ENCODE assay signal across 11 mouse cellular contexts in genomic region chr15:78874989-78875388, GRCm38 (mm10). TPM values are rescaled to one million over a fixed set of nuclear protein-coding genes. Genes with fewer than 3 reads are reported as not detected.
DNase-seq lines count a peak whose midpoint lies in the region; ATAC-seq and TF ChIP-seq lines count a peak whose summit lies in the region.
"Had no signal": no experiment of that assay in that cellular context is flagged by ENCODE, and none has a peak within 500 bp of the region (broad histone marks: within the 10 kb centered on the region; RNA-seq: fewer than 3 reads in every experiment).

No protein-coding gene starts in this region.

- H3K27me3 ChIP-seq in hindbrain, embryonic 10.5 days (ENCODE audit: insufficient read depth, poor library complexity, severe bottlenecking) = no peaks in the 10 kb centered on the region
- H3K27me3 ChIP-seq in hindbrain, embryonic 11.5 days (ENCODE audit: control insufficient read depth, insufficient read depth, low read length) = no peaks in the 10 kb centered on the region
- no peaks in the 10 kb centered on the region for H3K27me3 ChIP-seq in lung, embryonic 16.5 days (ENCODE audit: control insufficient read depth, insufficient read depth, low read depth, low read length)
- H3K27me3 ChIP-seq in hindbrain, embryonic 14.5 days (ENCODE audit: control insufficient read depth, insufficient read depth, low read length) = no peaks in the 10 kb centered on the region

- no peak for TF ChIP-seq CTCF in olfactory bulb, adult 2 months (IDR thresholded peaks at IDR 0.05; ENCODE audit: insufficient read depth, low read depth, low read length)

- TF ChIP-seq POLR2A in olfactory bulb, adult 2 months (IDR thresholded peaks at IDR 0.05; ENCODE audit: insufficient read depth, low read depth, low read length) = no peak

- H3K4me1 ChIP-seq in hindbrain, embryonic 10.5 days (replicated peaks) = peaks cover 67% of the 10 kb centered on the region
- H3K4me1 ChIP-seq in hindbrain, embryonic 11.5 days (replicated peaks; ENCODE audit: control insufficient read depth, insufficient read depth, low read length) = no peaks in the 10 kb centered on the region; the same call in 1 of the 2 replicates
- H3K4me1 ChIP-seq in lung, embryonic 16.5 days (replicated peaks; ENCODE audit: control insufficient read depth, insufficient read depth, low read length) = peaks cover 28% of the 10 kb centered on the region
- H3K4me1 ChIP-seq in hindbrain, embryonic 14.5 days (replicated peaks; ENCODE audit: control insufficient read depth, insufficient read depth, low read length) = peaks cover 23% of the 10 kb centered on the region
- peaks cover 33% of the 10 kb centered on the region for H3K4me1 ChIP-seq in olfactory bulb, adult 2 months (ENCODE audit: control insufficient read depth, insufficient read depth, low read length)

- H3K4me3 ChIP-seq in hindbrain, embryonic 10.5 days = no peak overlapping the region
- H3K4me3 ChIP-seq in hindbrain, embryonic 11.5 days (ENCODE audit: low read depth, low read length) = no peak overlapping the region
- no peak overlapping the region for H3K4me3 ChIP-seq in lung, embryonic 16.5 days (ENCODE audit: low read length)
- H3K4me3 ChIP-seq in hindbrain, embryonic 14.5 days (replicated peaks; ENCODE audit: low read length) = no peak overlapping the region
- no peak overlapping the region for H3K4me3 ChIP-seq in olfactory bulb, adult 2 months (ENCODE audit: insufficient read depth, low read depth, low read length)

- H3K9me3 ChIP-seq in hindbrain, embryonic 10.5 days = no peaks in the 10 kb centered on the region
- no peaks in the 10 kb centered on the region for H3K9me3 ChIP-seq in hindbrain, embryonic 11.5 days (ENCODE audit: control insufficient read depth, low read length)
- no peaks in the 10 kb centered on the region for H3K9me3 ChIP-seq in lung, embryonic 16.5 days (ENCODE audit: control insufficient read depth, low read length)
- H3K9me3 ChIP-seq in hindbrain, embryonic 14.5 days (ENCODE audit: control insufficient read depth, low read length) = no peaks in the 10 kb centered on the region

- no peak for DNase-seq in hindbrain, embryonic 10.5 days (ENCODE audit: low spot score)
- DNase-seq in hindbrain, embryonic 11.5 days (ENCODE audit: low spot score) = no peak
- no peak for DNase-seq in lung, postnatal 10 days
- no peak for DNase-seq in hindbrain, embryonic 14.5 days (ENCODE audit: low spot score)
- DNase-seq in right cerebral cortex, postnatal 36 days (ENCODE audit: low spot score in 2 of 2) = no peak
- no peak for DNase-seq in layer of hippocampus, adult 11-12 months (ENCODE audit: low spot score)
- DNase-seq: cerebellum, postnatal 25 days had no signal

- H3K4me2 ChIP-seq in hindbrain, embryonic 11.5 days (replicated peaks; ENCODE audit: low read depth, low read length) = no peak overlapping the region
- no peak overlapping the region for H3K4me2 ChIP-seq in lung, embryonic 16.5 days (ENCODE audit: low read depth, low read length)
- no peak overlapping the region for H3K4me2 ChIP-seq in hindbrain, embryonic 14.5 days (replicated peaks)

- H3K9ac ChIP-seq in hindbrain, embryonic 11.5 days (ENCODE audit: low read depth, low read length) = no peak overlapping the region
- no peak overlapping the region for H3K9ac ChIP-seq in lung, embryonic 16.5 days (ENCODE audit: low read length)
- no peak overlapping the region for H3K9ac ChIP-seq in hindbrain, embryonic 14.5 days
- H3K9ac ChIP-seq: liver, embryonic 14.5 days had no signal

- H3K36me3 ChIP-seq in hindbrain, embryonic 10.5 days = peaks cover 9% of the 10 kb centered on the region
- H3K36me3 ChIP-seq in hindbrain, embryonic 11.5 days (ENCODE audit: control insufficient read depth, insufficient read depth, low read length) = no peaks in the 10 kb centered on the region
- no peaks in the 10 kb centered on the region for H3K36me3 ChIP-seq in lung, embryonic 16.5 days (ENCODE audit: control insufficient read depth, insufficient read depth, low read length)
- 0 out of 2 replicates have a peak, but pooled peaks cover 4% of the 10 kb centered on the region for H3K36me3 ChIP-seq in hindbrain, embryonic 14.5 days (replicated peaks; ENCODE audit: control insufficient read depth, insufficient read depth)

- 82% methylated on average over 8 of the region's 8 CpGs for WGBS in hindbrain, embryonic 10.5 days
- WGBS in hindbrain, embryonic 11.5 days = 82% methylated on average over 8 of the region's 8 CpGs
- 61% methylated on average over 8 of the region's 8 CpGs for WGBS in lung, embryonic 16.5 days
- 77% methylated on average over 8 of the region's 8 CpGs for WGBS in hindbrain, embryonic 14.5 days
- 57% methylated on average over 8 of the region's 8 CpGs for WGBS in olfactory bulb, adult 2 months

- H3K27ac ChIP-seq in hindbrain, embryonic 10.5 days = peak overlapping the region; percentile 99
- no peak overlapping the region for H3K27ac ChIP-seq in hindbrain, embryonic 11.5 days (ENCODE audit: low read depth, low read length)
- H3K27ac ChIP-seq in lung, embryonic 16.5 days (ENCODE audit: low read length) = peak overlapping the region; percentile 99
- peak overlapping the region; percentile 99; the same call in 1 of the 2 replicates for H3K27ac ChIP-seq in hindbrain, embryonic 14.5 days
- peak overlapping the region; percentile 97 for H3K27ac ChIP-seq in olfactory bulb, adult 2 months (ENCODE audit: insufficient read depth, low read depth, low read length)
- H3K27ac ChIP-seq: liver, embryonic 14.5 days had no signal

- no peak for ATAC-seq in hindbrain, embryonic 11.5 days (ENCODE audit: low FRiP score)
- no peak for ATAC-seq in lung, embryonic 16.5 days (ENCODE audit: low read depth)
- ATAC-seq in hindbrain, embryonic 14.5 days (ENCODE audit: low FRiP score) = no peak
- ATAC-seq: inflammation-experienced regulatory T-cells, adult 6 months had no signal

RNA-seq across cellular contexts. Expression of gene Gga1, which starts 2.0 kb away (rescaled TPM):
- polyA plus RNA-seq in hindbrain, embryonic 10.5 days (2016; fragmentation: Nextera tagmentation; extraction: Ambion mirVana) = 51.1 and 60.7 TPM in 2 replicates
- 26.3 and 26.4 TPM in 2 replicates for polyA plus RNA-seq in hindbrain, embryonic 11.5 days (2014; fragmentation: Nextera tagmentation; extraction: Ambion mirVana)
- 58.3 and 63.1 TPM in 2 replicates for polyA plus RNA-seq in lung, embryonic 16.5 days (2015; fragmentation: Nextera tagmentation; extraction: Ambion mirVana)
- polyA plus RNA-seq in hindbrain, embryonic 14.5 days (2014; fragmentation: Nextera tagmentation; extraction: Ambion mirVana) = 40.1 and 43.0 TPM in 2 replicates
- not detected in 2 replicates for polyA plus RNA-seq in olfactory bulb, adult 2 months (2012; ENCODE audit: insufficient read depth, insufficient read length, low replicate concordance, missing spikeins)

RNA-seq across cellular contexts. Expression of gene Lgals2, which starts 19.7 kb away (rescaled TPM):
- not detected in 2 replicates for polyA plus RNA-seq in hindbrain, embryonic 10.5 days (2016; fragmentation: Nextera tagmentation; extraction: Ambion mirVana)
- polyA plus RNA-seq in hindbrain, embryonic 11.5 days (2014; fragmentation: Nextera tagmentation; extraction: Ambion mirVana) = not detected in 2 replicates
- polyA plus RNA-seq in lung, embryonic 16.5 days (2015; fragmentation: Nextera tagmentation; extraction: Ambion mirVana) = 1.0 and 1.2 TPM in 2 replicates
- polyA plus RNA-seq in hindbrain, embryonic 14.5 days (2014; fragmentation: Nextera tagmentation; extraction: Ambion mirVana) = not detected in 2 replicates
- polyA plus RNA-seq in olfactory bulb, adult 2 months (2012; ENCODE audit: insufficient read depth, insufficient read length, low replicate concordance, missing spikeins) = not detected in 2 replicates
- polyA plus RNA-seq: inflammation-experienced regulatory T-cells, adult 6 months had no signal

RNA-seq across cellular contexts. Expression of gene Gm49510, which starts 24.5 kb away (rescaled TPM):
- polyA plus RNA-seq in hindbrain, embryonic 10.5 days (2016; fragmentation: Nextera tagmentation; extraction: Ambion mirVana) = 0.29 and 0.38 TPM in 2 replicates
- polyA plus RNA-seq in hindbrain, embryonic 11.5 days (2014; fragmentation: Nextera tagmentation; extraction: Ambion mirVana) = 0.13 and 0.42 TPM in 2 replicates
- 0.16 and 0.59 TPM in 2 replicates for polyA plus RNA-seq in lung, embryonic 16.5 days (2015; fragmentation: Nextera tagmentation; extraction: Ambion mirVana)
- 0.16 TPM in 1 of 2 replicates, not detected in the other for polyA plus RNA-seq in hindbrain, embryonic 14.5 days (2014; fragmentation: Nextera tagmentation; extraction: Ambion mirVana)
- polyA plus RNA-seq in olfactory bulb, adult 2 months (2012; ENCODE audit: insufficient read depth, insufficient read length, low replicate concordance, missing spikeins) = not detected in 2 replicates
- polyA plus RNA-seq: inflammation-experienced regulatory T-cells, adult 6 months had no signal

RNA-seq across cellular contexts. Expression of gene Sh3bp1, which starts 24.6 kb away (rescaled TPM):
- polyA plus RNA-seq in hindbrain, embryonic 10.5 days (2016; fragmentation: Nextera tagmentation; extraction: Ambion mirVana) = 23.8 and 24.7 TPM in 2 replicates
- 11.8 and 12.4 TPM in 2 replicates for polyA plus RNA-seq in hindbrain, embryonic 11.5 days (2014; fragmentation: Nextera tagmentation; extraction: Ambion mirVana)
- polyA plus RNA-seq in lung, embryonic 16.5 days (2015; fragmentation: Nextera tagmentation; extraction: Ambion mirVana) = 37.3 and 41.8 TPM in 2 replicates
- polyA plus RNA-seq in hindbrain, embryonic 14.5 days (2014; fragmentation: Nextera tagmentation; extraction: Ambion mirVana) = 3.7 and 5.5 TPM in 2 replicates
- polyA plus RNA-seq in olfactory bulb, adult 2 months (2012; ENCODE audit: insufficient read depth, insufficient read length, low replicate concordance, missing spikeins) = not detected in 2 replicates

RNA-seq across cellular contexts. Expression of gene Cdc42ep1, which starts 32.6 kb away (rescaled TPM):
- polyA plus RNA-seq in hindbrain, embryonic 10.5 days (2016; fragmentation: Nextera tagmentation; extraction: Ambion mirVana) = 19.2 and 19.4 TPM in 2 replicates
- 7.8 and 9.1 TPM in 2 replicates for polyA plus RNA-seq in hindbrain, embryonic 11.5 days (2014; fragmentation: Nextera tagmentation; extraction: Ambion mirVana)
- polyA plus RNA-seq in lung, embryonic 16.5 days (2015; fragmentation: Nextera tagmentation; extraction: Ambion mirVana) = 113 TPM in 2 replicates
- polyA plus RNA-seq in hindbrain, embryonic 14.5 days (2014; fragmentation: Nextera tagmentation; extraction: Ambion mirVana) = 10.7 and 11.2 TPM in 2 replicates
- polyA plus RNA-seq in olfactory bulb, adult 2 months (2012; ENCODE audit: insufficient read depth, insufficient read length, low replicate concordance, missing spikeins) = not detected in 2 replicates
- polyA plus RNA-seq: inflammation-experienced regulatory T-cells, adult 6 months had no signal
